Mouse (Mus musculus) erythroblast, embryonic 14.5 days (primary cell): ENCODE measurements around the gene Lgals8.

Experiments used
- GATA1 ChIP-seq: IDR thresholded peaks from 2 replicates; pipeline ENCODE4 v1.6.1; 2012; ENCODE audit warnings: low read length, inconsistent platforms, mixed read lengths
- TAL1 ChIP-seq: IDR thresholded peaks from 3 replicates; pipeline ENCODE4 v1.6.1; 2012; ENCODE audit warnings: low read length, inconsistent platforms, mixed read lengths

- TF ChIP-seq GATA1 (no peak), TAL1 (no peak)
Observed at GRCm38 (mm10) chr13:12492515-12492914, 27.8 kb upstream of the Lgals8 start.
